Mouse (Mus musculus): ENCODE data around the gene Zmat3. TPM values are rescaled to one million over a fixed set of nuclear protein-coding genes. Genes with fewer than 3 reads are reported as not detected.
A peak's percentile ranks its signal among the peaks of the same experiment; 100 is the strongest.

The Zmat3 gene
- polyA plus RNA-seq, 1 experiment from 2014 or later: 8.2 TPM

GRCm38 (mm10) chr3:32397461-32398174 is 31.8 kb upstream of the Zmat3 start, which contains the start of gene Pik3ca:
Gene Pik3ca (plus strand): TSS chr3:32397671.
- Histone ChIP-seq H3K27me3 (no peaks in the 10 kb centered on the region), H3K9ac (peak within 1 kb of the TSS; percentile 94), H3K4me3 (peak within 1 kb of the TSS; percentile 91), H3K4me2 (peak within 1 kb of the TSS; percentile 69), H3K9me3 (no peaks in the 10 kb centered on the region), H3K27ac (peak within 1 kb of the TSS; percentile 97), H3K4me1 (replicated peaks) (peaks cover 37% of the 10 kb centered on the region), H3K36me3 (no peaks in the 10 kb centered on the region)
- ATAC-seq (ENCODE audit: low FRiP score): peak; percentile 64
- under 1% methylated on average over 44 of the region's 65 CpGs for WGBS

- H3K27ac ChIP-seq: peak overlapping the region; percentile 97
- peak overlapping the region; percentile 69 for H3K4me2 ChIP-seq
- no peaks in the 10 kb centered on the region for H3K27me3 ChIP-seq
- H3K4me1 ChIP-seq (replicated peaks): peaks cover 37% of the 10 kb centered on the region
- WGBS: under 1% methylated on average over 40 of the region's 77 CpGs
- no peaks in the 10 kb centered on the region for H3K36me3 ChIP-seq
- H3K9ac ChIP-seq: peak overlapping the region; percentile 94
- ATAC-seq (ENCODE audit: low FRiP score): peak; percentile 99
- no peaks in the 10 kb centered on the region for H3K9me3 ChIP-seq
- peak overlapping the region; percentile 91 for H3K4me3 ChIP-seq
Measured at GRCm38 (mm10) chr3:32396794-32397460, 31.1 kb upstream of the Zmat3 start.

- no peaks in the 10 kb centered on the region for H3K9me3 ChIP-seq
- peaks cover 29% of the 10 kb centered on the region for H3K4me1 ChIP-seq (replicated peaks)
- H3K9ac ChIP-seq: peak overlapping the region; percentile 94
- no peaks in the 10 kb centered on the region for H3K36me3 ChIP-seq
- 28% methylated on average over 24 of the region's 24 CpGs for WGBS
- no peaks in the 10 kb centered on the region for H3K27me3 ChIP-seq
- H3K27ac ChIP-seq: peak overlapping the region; percentile 97
- ATAC-seq (ENCODE audit: low FRiP score): no peak; the same call in none of the 2 replicates
- H3K4me3 ChIP-seq: peak overlapping the region; percentile 91
- peak overlapping the region; percentile 69 for H3K4me2 ChIP-seq
Measured at GRCm38 (mm10) chr3:32395771-32396551, 30.1 kb upstream of the Zmat3 start.

GRCm38 (mm10) chr3:32393986-32394385 is 28.2 kb upstream of the Zmat3 start:
- WGBS: 92% methylated on average over 8 of the region's 8 CpGs
- H3K9me3 ChIP-seq: no peaks in the 10 kb centered on the region
- ATAC-seq (ENCODE audit: low FRiP score): no peak
- H3K36me3 ChIP-seq: no peaks in the 10 kb centered on the region
- no peak overlapping the region for H3K4me2 ChIP-seq
- H3K27ac ChIP-seq: no peak overlapping the region
- no peak overlapping the region for H3K4me3 ChIP-seq
- H3K4me1 ChIP-seq (replicated peaks): peaks cover 12% of the 10 kb centered on the region
- H3K9ac ChIP-seq: no peak overlapping the region
- H3K27me3 ChIP-seq: no peaks in the 10 kb centered on the region

DNA sequence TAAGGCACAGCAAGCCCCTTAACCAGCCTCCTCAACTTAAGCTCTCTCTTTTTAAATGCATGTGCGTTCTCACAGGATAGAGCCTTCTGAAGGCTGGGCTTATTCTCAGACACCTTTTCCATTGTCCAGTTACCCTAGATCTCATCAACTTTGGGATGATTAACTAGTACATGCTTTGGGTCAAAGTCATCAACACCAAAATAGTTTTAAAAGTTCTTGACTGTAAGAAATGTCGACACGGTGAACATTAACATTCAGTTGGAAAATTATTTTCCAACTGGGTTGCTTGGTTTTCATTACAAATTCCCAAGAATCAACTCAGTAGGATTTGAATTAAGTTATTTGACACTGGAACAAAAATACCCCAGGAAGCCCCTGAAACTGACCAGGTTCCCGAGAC is 27.0 kb upstream of the Zmat3 start:
- no peak for ATAC-seq (ENCODE audit: low FRiP score)
- Histone ChIP-seq H3K36me3 (no peaks in the 10 kb centered on the region), H3K27ac (no peak overlapping the region)

DNA sequence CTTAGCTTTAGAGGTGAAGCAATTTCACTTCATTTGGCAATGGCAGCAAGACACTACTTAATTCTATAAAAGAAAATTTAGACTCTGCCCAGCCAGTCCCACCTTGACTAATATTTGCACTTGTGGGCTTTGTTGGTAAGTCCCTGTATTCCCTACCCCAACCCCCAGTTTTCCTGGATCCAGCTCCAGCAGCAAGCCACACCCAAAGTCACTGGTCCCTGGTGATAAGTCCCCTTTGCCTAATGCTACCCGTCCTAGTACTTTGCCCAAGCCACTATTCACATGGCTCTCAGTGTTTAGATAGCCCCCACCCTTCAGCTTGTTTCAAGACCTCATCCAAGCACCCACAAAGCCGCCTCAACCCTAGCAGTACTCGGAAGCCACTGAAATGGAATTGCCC is 15.7 kb upstream of the Zmat3 start:
- no peak overlapping the region for H3K4me2 ChIP-seq
- H3K4me1 ChIP-seq (replicated peaks): no peaks in the 10 kb centered on the region
- WGBS: 87% methylated on average over 3 of the region's 3 CpGs
- H3K27ac ChIP-seq: no peak overlapping the region
- no peaks in the 10 kb centered on the region for H3K36me3 ChIP-seq
- no peak for ATAC-seq (ENCODE audit: low FRiP score)
- H3K4me3 ChIP-seq: no peak overlapping the region
- no peaks in the 10 kb centered on the region for H3K9me3 ChIP-seq
- no peaks in the 10 kb centered on the region for H3K27me3 ChIP-seq
- H3K9ac ChIP-seq: no peak overlapping the region

More for the DNA sequence above, 27.0 kb upstream of the Zmat3 start:
- Histone ChIP-seq H3K4me3 (no peak overlapping the region), H3K9me3 (no peaks in the 10 kb centered on the region), H3K9ac (no peak overlapping the region), H3K27me3 (no peaks in the 10 kb centered on the region), H3K4me1 (replicated peaks) (peaks cover 7% of the 10 kb centered on the region), H3K4me2 (no peak overlapping the region)
- WGBS: 91% methylated on average over 4 of the region's 4 CpGs

DNA sequence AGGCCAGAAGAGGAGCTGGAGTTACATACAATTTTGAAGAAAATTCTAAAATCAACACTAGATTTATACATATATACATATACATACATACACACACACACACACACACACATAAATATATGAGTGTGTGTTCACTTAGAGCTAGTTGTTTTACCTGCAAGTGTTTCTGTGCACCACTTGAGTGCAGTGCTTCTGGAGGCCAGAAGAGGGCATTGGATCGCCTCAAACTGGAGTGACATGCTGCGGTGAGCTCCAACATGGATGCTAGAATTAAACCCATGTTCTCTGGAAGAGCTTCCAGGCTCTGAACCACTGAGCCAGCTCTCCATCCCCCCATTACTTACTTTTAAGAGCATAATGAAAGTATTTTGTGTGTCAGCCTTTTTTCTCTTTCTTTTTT is 14.1 kb upstream of the Zmat3 start:
- Histone ChIP-seq H3K27me3 (no peaks in the 10 kb centered on the region), H3K4me1 (replicated peaks) (no peaks in the 10 kb centered on the region), H3K9me3 (no peaks in the 10 kb centered on the region), H3K36me3 (no peaks in the 10 kb centered on the region), H3K4me2 (no peak overlapping the region), H3K27ac (no peak overlapping the region), H3K9ac (no peak overlapping the region), H3K4me3 (no peak overlapping the region)
- ATAC-seq (ENCODE audit: low FRiP score): no peak
- 50% methylated on average over 2 of the region's 2 CpGs for WGBS

DNA sequence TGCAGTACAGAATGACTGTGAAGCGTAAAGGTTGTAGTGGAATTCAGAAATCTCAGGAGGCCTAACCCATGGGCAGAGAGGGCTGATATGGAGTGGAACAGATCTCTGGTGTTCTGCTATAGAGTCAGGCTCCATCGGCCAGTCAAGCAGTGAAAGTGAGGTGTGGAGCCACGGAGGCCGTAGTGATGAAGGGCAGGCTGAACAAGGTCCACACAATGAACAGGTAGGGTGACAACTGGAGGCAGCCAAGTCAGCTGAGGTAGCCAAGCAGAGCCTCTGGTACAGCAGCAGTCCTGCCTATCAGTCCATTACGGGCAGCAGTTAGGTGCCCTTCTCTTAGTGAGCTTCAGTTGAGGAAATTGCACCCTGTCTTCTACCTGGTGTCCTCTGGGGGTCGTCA is 7.4 kb upstream of the Zmat3 start:
- no peak for ATAC-seq (ENCODE audit: low FRiP score)
- no peak overlapping the region for H3K4me2 ChIP-seq
- no peak overlapping the region for H3K4me3 ChIP-seq
- H3K27me3 ChIP-seq: no peaks in the 10 kb centered on the region
- H3K27ac ChIP-seq: no peak overlapping the region
- WGBS: 90% methylated on average over 6 of the region's 6 CpGs
- no peaks in the 10 kb centered on the region for H3K36me3 ChIP-seq
- no peaks in the 10 kb centered on the region for H3K9me3 ChIP-seq
- no peaks in the 10 kb centered on the region for H3K4me1 ChIP-seq (replicated peaks)
- no peak overlapping the region for H3K9ac ChIP-seq

GRCm38 (mm10) chr3:32372470-32372869 is 6.7 kb upstream of the Zmat3 start:
- WGBS: 90% methylated on average over 8 of the region's 8 CpGs

DNA sequence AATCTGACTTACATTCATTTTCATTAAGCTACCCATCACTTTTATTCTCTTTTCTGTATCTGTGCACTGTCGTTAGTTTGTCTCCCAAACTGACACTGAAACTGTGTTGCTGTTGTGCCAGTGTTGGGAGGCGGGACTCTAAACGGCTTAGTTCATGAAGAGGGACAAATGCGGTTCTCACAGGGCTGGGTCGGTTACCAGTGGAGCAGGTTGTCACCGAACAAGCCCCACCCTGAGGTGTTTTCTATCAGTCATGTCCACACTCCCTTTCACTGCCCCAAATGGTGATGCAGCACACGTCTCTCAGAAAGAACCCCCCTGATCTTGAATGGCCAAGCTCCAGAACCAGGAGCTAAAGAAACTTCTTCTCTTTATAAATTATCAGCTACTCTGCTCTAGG is 6.1 kb upstream of the Zmat3 start:
- H3K9ac ChIP-seq: no peak overlapping the region
- 78% methylated on average over 7 of the region's 7 CpGs for WGBS
- no peak overlapping the region for H3K27ac ChIP-seq
- peaks cover under 1% of the 10 kb centered on the region; the same call in 1 of the 2 replicates for H3K4me1 ChIP-seq (replicated peaks)
- no peaks in the 10 kb centered on the region for H3K9me3 ChIP-seq
- H3K36me3 ChIP-seq: no peaks in the 10 kb centered on the region
- H3K4me2 ChIP-seq: no peak overlapping the region
- no peak overlapping the region for H3K4me3 ChIP-seq
- no peaks in the 10 kb centered on the region for H3K27me3 ChIP-seq
- ATAC-seq (ENCODE audit: low FRiP score): no peak

More at GRCm38 (mm10) chr3:32372470-32372869, 6.7 kb upstream of the Zmat3 start:
- ATAC-seq (ENCODE audit: low FRiP score): no peak
- Histone ChIP-seq H3K27me3 (no peaks in the 10 kb centered on the region), H3K36me3 (no peaks in the 10 kb centered on the region), H3K4me3 (no peak overlapping the region), H3K27ac (no peak overlapping the region), H3K4me1 (replicated peaks) (no peaks in the 10 kb centered on the region), H3K9ac (no peak overlapping the region), H3K4me2 (no peak overlapping the region), H3K9me3 (no peaks in the 10 kb centered on the region)

GRCm38 (mm10) chr3:32367516-32367915 is 1.7 kb upstream of the Zmat3 start:
- Histone ChIP-seq H3K4me2 (no peak overlapping the region), H3K27me3 (no peaks in the 10 kb centered on the region), H3K9me3 (no peaks in the 10 kb centered on the region), H3K27ac (no peak overlapping the region), H3K4me3 (no peak overlapping the region), H3K36me3 (no peaks in the 10 kb centered on the region), H3K4me1 (replicated peaks) (peaks cover 28% of the 10 kb centered on the region), H3K9ac (no peak overlapping the region)
- 93% methylated on average over 1 of the region's 1 CpGs for WGBS
- no peak for ATAC-seq (ENCODE audit: low FRiP score)

DNA sequence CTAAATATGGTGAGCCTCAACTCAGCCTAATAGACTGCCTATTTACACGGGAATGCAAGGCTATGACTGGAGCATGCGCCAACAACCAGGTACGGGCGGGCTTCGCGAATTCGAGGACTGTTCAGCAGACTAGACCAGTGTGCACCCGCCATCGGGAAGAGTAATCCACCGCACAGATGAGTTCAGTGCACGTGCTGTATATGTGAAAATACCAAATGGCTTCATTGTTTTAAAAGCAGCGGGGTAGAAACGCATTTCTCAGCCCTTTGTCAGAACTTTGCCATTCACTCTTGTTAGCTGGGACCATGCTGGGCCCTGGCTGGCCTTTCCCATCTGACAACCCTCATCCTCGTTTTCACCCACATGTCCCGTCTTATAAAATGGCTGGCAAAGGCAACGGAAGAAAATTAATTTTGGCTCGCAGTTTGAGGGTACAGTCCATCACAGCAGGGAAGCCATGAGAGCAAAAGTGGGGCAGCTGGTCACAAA is 476 bp upstream of the Zmat3 start:
- Histone ChIP-seq H3K36me3 (no peaks in the 10 kb centered on the region), H3K4me2 (peak overlapping the region; percentile 76), H3K27me3 (no peaks in the 10 kb centered on the region), H3K9ac (peak overlapping the region; percentile 94), H3K9me3 (no peaks in the 10 kb centered on the region), H3K4me1 (replicated peaks) (peaks cover 35% of the 10 kb centered on the region), H3K27ac (peak overlapping the region; percentile 96; the same call in 1 of the 2 replicates), H3K4me3 (peak overlapping the region; percentile 82)
- 51% methylated on average over 17 of the region's 17 CpGs for WGBS
- ATAC-seq (ENCODE audit: low FRiP score): peak; percentile 44
